Mouse (Mus musculus) heart, adult 8-10 months (tissue): ENCODE data around the gene Pdia5. TPM values are rescaled to one million over a fixed set of nuclear protein-coding genes. Genes with fewer than 3 reads are reported as not detected.

Experiments used
- DNase-seq: peaks from one replicate; pipeline ENCODE4 v3.0.0; 2022; ENCODE audit warnings: low spot score
- total RNA-seq, 4 experiments: library from RNA; stranded (reverse); gene quantifications; 2 replicates each; pipeline ENCODE4 v1.2.4; 2022

The Pdia5 gene
- total RNA-seq, 4 experiments from 2014 or later = 4.9 to 6.1 (median 5.5) TPM

DNA sequence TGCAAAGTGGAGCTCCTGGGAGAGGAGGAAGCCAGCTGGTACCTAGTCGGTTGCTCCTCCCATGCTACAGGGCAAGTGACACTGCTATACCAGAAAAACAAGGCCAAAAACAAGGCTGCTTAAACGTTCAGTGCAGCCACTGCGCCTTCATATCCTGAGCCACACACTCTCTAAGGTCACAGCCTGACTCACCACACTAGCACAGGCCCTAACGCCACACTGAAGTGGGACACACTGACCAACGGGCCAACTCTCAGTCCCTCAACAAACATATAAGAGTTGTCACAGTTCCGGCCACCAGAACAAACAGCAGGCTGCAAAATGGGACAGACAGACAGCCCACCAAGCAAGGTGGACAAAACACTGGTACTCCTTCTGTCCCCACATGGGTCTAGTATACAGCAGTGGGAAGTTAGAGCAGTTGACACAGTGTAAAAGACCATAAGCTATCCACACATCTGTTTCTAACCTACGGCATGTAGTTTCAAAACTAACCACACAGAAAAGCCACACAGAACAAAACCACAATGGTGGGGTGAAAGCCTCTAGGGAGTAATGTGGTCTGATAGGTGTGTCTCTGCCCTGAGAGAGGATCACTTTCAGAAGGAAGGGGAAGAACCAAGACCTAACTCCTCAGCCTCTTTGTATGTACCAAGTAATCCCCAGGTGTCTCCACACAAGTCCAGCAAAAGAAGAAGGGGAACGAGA lies 6.0 kb downstream of the Pdia5 start:
- DNase-seq = no peak

DNA sequence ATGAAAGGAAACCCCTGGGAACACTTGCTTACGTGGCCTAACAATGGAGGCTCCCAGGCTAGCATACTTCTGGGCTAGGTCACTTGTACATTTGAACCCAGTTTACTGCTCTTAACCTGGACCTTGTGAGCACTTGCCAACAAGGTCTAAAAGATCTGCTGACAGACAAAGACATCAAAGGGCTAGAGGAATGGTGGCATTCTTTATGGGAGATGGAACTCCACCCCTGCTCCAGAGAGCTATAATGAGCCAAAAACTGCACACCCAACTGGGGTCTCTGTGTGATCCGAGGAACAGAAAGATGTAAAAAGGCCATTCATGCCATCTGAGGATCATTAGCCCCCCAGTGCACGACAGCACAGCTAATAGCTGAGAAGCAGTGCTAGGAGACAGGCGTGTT lies 6.6 kb downstream of the Pdia5 start:
- no peak for DNase-seq

DNA sequence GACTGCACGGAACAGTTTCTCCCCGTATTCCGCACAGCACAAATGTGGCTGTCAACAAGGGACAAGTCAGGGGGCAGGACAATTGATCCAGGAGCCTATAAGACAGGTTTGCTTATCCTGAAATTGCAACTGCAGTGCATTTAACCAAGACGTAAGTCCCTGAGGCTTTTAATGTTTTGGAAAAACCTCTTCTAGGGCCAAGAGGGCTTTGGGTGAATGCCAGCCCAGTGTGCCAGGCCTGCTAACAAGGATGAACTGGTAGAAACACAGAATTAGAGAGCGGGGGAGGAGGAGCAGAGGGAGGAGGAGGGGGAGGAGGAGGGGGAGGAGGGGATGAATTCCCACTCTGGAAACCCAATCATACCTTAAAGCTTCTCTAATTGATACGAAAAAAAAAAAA lies 11.4 kb downstream of the Pdia5 start:
- no peak for DNase-seq

DNA sequence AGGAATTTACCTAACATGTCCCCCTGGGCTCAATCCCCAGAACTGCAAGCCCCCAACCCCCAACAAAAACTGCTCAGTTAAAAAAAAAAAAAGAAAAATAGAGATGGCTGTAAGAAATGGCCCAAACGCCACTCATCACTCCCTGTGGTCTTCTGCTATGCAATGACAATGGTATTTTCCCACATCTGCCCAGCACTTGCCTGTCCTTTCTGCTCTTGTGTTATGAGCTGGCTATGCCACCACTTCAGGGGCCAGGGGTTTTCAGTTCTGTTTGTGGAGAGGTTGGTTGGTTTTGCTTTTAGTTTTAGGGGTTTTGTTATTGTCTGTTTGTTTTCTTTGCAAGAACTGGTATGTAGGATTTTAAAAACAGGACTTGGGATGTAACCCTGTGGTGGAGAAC lies 13.4 kb downstream of the Pdia5 start:
- DNase-seq = no peak

DNA sequence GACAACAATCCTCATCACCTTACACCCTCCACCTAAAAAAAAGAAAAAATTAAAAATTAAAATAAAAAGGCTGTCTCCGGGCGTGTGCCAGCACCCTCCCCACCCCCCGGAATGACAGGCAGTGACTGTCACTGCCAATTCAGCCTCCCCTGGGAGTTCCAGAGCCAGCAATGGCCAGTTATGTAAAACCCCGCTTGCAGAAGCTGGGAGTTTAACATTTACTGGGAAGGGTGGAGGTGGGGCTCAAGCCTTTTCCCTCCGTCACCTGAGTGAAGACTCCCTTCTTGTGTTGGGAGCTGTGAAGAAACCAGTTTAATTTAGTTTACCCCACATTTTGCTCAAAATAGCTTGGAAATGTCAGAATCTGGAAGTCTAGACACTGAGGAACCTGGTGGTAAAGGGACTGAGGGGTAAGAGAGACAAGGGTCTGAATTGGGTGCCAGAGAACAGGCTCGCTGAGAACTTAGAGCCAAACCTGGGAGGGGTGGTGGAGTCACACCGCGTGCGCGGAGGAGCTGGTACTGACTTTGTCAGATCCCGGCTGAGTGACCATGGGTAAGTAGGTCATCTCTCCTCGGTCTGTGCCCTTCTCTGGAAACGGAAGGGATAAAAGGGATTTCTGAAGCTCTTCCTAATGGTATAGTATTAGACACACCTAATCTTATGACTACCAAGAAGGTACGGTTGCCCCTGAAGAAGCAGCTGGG lies 18.0 kb downstream of the Pdia5 start:
- DNase-seq = no peak

DNA sequence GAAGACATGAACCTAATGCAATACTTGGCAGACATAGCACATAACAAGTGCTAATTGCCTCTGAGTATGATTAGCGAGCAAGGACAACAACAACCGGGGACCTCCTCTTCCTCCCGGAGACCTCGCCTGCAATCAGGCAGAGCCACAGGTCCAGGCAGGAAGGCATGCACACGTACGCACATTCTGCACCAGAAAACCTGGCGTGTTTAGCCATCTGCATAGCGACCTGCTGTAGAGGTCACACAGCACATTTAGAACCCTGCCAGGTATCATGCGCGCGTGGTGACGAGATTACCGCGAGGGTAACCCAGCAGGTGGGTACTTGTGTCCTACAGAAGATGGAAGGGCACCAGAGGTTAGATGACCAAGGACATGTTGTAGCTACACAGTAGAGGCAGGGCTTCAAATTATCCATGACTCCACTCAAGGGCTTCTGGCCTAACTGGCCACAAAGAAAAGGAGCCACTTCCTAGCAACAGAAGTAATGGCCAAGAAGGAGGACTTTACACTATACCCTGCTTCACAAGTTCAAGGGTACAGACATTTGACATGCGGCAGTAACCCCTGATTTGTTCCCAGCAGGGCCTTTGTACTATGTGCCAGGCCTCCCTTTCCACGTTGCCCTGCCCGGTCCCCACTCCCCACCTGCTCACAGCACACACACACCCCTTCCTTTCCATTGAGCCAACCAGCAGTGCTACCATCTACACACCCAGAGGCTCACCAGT lies 18.7 kb downstream of the Pdia5 start:
- DNase-seq = peak; percentile 16

DNA sequence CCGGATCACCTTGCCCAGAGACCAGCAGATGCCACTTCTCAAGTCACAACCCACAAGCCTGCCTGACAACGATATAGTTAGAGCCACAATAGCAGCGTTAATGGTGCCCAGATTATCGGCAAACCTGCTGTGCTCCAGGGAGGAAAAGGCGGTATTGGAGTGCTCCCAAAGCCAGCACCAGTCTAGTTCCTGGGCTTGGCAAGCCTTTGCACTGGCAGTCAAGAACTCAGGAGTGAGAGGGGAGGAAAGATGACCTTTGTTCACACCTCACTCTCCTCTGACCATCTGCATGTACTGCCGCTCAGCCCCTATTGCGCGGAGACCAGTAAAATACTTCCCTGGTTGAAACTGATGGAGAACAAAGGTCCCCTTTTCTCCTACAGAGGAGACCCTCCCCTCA lies 19.7 kb downstream of the Pdia5 start:
- no peak for DNase-seq

DNA sequence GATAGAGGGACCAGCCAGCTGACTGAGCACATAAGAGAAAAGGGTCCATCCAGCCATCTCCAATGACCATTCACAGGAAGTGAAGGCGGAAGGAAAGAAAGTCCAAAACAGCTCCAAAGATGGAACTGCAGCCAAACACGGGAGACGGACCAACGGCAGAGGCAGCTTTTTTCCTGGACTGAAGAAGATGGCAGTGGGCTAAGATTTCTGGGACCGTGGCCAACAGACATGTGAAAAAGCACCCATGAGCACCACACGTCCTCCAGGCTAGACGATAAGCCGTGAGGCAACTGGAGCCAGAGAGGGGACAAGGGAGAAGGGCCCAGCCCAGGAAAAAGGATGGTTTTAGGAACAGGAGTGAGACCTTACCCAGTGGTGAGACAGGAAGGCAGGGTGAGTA lies 20.6 kb downstream of the Pdia5 start:
- no peak for DNase-seq

DNA sequence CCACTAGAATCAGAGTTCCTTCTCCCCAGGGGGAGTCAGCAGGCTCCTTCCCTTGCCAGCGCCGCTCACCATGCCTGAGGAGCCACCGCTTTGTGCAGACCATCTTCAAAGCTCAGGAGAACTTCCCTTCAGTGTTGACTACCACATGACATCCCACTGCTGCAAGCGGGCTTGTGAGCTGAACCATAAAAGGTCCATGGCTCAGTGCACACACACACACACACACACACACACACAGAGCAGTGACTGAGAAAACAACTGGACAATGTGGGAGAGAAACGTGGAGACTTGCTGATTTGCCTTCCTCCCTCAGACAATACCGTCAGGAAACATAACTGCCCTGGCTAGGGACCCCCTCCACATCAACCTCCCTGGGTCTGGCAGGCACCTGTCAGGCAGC lies 21.7 kb downstream of the Pdia5 start:
- no peak for DNase-seq

DNA sequence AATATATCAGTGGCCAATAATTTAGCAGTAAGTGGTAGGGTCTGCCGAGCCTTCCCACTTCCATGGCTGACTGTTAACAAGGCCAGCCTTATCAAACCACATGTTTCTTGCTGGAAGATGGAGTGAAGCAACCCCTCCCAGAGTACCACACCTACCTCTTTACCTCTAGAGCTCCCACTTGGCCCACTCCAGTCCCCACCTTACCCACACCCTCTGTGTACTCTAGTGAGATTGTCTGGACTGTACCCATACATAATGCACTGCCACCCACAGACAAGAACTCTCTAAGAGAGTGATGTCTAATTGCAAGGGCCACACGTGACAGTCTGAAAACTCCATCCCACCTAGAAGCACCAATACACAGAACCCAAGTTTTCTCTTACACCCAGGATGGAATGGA lies 23.6 kb downstream of the Pdia5 start:
- DNase-seq = no peak

DNA sequence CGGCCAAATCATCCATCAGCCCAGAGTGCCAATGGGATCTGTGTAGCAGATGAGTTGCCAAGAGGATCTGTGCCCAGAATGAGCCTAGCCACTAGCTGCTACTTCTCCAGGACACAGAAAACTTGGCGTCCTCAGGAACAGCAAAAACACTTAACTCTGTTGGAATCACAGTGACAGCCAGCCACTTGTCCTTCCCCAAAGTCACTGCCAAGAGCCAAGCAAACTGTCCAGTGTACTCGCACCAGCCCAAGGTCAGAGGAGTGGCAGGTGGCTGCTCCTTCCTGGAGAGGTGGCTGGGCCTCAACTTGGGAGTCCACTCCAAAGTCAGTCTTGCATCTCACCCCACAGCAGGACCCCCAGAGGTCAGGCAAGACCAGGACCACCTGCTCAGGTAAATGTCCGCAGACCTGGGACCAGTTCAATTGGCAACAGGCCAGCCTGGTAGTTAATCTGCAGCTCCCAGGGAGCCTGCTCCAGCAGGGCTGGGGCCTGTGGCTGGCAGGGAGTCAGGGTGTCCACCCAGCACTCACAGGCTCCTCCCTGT lies 24.8 kb downstream of the Pdia5 start:
- peak; percentile 23 for DNase-seq

DNA sequence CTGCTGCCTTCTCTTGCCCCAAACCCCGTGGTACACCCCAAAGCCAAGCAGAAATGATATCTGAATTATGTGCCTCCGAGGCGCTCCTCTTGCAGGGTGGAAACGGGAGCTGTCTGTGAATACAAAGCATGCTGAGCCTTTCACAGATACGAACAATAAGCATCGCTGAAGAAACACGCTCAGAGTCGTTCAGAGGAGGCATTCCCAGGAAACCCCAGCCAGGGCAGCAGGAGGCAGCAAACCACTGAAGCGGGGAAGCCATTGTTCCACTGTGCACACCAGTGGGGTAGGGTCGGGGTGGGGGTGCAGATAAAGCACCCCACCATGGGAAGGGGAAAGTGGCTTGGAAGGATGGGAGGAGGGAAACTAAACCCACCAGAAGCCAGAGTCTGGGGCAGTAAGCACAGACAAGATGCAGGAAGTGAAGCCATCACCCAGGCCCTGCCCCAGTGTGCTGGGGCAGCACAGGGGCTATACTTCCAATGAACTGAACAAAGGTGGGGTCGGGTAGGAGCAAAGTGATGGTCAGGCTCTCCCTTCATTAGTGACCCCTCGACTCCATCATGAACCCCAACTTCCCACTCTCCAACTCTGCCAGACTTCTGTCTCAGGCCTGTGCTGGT lies 25.9 kb downstream of the Pdia5 start:
- no peak for DNase-seq

DNA sequence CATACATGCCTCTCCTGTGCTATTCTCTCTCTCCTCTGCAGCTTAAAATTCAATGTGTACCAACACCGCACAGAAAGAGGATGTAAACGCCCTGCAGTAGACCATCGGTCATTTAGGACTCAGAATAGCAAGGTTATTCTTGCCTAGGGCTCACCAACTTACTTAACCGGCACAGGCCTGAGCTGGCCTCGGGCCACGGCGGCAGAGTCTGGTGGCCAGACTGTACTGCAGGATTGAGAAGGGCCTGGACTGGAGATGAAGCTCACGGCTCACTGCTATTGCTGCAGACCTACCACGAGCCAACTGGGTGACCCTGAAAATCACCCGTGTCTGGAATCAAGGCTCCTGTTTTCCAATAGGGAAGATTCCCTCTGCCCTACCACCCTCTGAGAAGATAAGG lies 27.0 kb downstream of the Pdia5 start:
- DNase-seq = no peak

DNA sequence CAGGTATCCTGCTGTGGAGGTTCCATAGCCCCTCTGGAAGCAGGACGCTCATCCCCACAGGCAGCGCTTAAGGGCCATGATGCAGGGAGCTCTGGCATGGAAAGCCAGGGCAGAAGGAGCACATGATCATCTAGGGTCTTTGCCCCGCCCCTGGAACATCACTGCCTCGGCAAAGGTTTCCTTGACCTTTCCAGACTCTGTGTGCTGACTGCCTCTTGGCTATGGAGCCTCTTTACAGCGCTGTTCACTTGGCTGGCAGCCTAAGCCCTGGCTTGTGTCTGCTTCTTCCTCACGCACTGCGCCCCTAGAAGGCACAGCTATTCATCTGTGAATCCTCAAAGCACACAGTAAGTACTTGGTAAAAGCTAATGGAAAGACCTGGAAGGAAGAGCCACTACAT lies 27.7 kb downstream of the Pdia5 start:
- DNase-seq = no peak

DNA sequence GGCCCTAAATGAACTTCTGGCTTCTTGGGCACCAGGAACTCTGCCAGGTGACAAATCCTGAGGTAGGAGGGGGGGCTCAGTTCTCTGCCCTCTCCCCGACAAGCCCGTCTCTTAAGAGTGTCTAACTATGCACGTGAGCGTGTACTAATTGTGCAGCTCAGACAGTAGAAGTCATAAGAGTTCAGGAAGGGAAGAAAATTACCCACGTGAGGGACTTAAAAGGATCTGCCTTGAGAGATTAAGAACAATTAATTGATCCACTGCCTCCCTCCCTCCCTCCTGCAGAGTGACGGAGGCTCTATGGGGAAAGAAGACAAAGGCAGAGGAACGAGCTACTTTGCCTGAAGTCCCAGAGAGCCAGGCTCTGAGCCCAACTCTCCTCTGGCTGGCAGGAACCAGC lies 31.1 kb downstream of the Pdia5 start:
- DNase-seq = no peak

DNA sequence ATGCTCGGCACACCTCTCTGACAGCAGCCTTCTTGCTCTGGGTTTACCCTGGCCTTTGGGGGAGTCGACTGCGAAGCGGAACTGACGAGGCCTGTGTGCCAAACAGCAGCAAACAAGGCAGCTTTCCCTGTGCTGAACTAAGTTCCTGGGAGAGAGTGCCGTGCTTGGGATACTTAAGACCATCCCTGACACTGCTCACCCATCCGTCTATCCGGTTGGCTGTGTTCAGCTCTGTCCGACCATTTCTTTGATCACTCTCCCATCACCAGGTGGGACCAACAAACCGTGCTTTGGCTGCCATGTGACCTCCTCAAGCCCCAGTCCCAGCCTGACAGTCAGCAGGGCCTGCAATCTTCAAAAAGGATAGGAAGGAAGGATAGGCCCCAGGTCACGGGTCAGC lies 32.4 kb downstream of the Pdia5 start:
- no peak for DNase-seq

DNA sequence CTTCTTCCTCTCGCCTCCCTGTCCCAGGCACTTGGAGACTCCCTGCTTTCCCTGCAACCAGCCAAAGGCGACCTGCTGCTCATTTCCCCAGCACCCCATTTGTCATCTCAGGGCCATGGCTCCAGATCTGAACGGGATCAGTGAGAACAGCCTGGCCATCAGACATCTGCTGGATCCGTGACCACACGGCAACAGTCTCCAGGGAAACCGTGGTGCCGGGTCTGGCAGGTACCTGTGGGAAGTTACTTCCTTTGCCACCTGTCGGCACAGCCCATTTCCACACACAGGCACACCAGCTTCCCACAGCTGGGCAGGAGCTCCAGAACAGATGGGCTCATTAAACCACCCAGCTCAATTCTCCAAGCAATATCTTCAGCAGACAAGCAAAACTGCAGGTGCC lies 33.2 kb downstream of the Pdia5 start:
- no peak for DNase-seq

DNA sequence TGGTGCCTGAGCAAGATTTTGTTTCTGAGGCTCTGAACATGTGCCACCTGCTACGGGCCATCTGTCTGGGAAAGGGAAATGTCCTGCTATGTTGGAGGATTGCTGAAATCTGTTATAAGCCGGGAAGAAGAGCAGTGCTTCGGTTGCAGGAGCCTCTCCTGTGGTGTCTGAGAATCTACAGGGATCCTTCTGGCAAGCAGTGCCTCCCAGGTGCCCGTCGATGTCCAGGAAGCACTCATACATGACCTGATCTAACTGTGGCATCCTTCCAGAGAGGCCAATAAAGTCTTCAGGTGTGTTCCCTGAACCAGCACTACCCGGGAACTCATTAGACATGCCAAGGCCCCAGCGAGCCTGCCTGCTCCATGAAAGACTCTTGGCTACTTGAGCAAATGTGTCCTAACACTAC lies 33.7 kb downstream of the Pdia5 start:
- DNase-seq = no peak

DNA sequence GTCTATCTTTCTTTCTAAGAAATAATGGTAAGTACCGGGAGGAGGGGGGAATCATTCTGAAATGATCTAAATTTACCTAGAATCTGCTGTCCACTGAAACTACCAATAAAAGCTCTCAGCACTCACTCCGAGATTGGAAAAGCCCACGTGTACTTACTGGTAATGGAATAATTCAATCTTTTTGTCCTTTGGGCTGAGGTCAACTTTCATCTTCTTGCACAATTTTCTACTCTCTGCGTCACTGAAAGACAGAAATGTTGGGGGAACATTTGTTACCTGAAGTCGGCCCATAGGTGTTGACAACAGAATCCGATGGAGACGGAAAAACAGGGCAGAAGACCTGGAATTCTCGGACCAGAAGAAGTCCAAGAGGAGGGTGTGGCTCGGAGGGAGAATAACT lies 34.4 kb downstream of the Pdia5 start:
- no peak for DNase-seq

DNA sequence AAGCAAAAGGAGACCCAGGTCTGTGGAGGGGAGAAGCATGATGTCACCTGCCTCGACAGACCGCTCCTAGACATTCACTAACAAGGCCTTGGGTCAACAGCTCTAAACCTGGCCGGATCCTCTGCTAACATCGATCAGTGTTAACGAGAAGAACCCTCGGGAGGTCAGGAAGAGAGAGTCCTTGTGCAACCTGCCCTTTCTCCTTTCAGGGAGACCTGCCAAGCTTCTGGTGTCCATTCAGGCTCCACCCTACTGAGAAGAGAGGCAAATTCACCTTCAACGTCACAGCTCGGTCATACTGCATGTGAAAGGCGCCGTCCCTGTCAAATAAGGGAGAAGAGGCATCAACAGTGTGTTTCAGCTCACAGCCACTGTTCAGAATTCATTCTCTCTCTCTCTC lies 34.9 kb downstream of the Pdia5 start:
- DNase-seq = no peak

DNA sequence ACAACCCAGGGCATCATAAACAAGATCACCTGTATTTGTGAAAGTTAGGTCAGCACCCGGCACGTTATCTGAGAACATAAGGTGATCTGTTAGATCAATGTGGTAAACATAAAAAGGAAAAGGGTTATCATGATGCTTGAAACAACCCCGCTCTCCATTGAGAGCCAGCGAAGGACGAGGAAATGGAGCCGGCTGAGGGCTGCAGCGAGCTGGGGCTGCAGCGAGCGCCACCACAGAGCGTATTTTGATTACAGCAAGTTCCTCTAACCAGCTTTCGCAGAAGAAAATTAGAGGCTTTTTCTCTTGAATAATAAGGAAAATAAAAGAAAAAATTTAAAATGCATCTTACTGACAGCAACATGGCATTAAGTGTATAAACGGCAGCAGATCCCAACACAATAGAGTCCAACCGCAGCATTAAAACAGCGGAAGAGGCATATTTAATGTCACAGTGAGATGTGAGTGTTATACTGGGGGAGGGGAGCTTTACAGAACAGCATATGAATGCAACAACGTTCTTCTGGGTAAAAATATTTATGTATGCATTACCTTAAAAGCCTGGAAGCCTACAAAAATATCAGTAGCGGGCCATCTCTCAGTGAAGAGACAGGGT lies 40.5 kb downstream of the Pdia5 start:
- no peak for DNase-seq

DNA sequence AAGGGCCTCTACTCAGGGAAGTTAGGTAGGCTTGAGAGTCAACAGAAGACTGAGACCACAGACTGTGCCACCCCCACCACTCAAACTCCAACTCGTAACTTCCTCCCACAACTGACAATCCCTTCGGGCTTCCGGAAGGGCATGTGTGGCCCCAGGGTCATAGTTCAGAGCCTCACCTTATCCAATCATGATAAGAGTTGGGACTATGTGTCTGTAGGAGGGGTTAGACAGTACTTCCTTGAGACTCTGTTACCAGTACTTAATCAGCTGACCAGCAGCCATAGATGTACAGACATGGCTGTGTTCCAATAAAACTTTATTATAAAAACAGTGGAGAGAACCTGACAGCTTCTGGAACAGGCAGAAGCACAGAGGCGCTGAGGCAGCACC lies 48.7 kb downstream of the Pdia5 start:
- no peak for DNase-seq
